Mouse (Mus musculus) hindlimb bud, embryonic 11.5 days (tissue): ENCODE data around the gene Sppl2b.
A peak's percentile ranks its signal among the peaks of the same experiment; 100 is the strongest.

Source experiments
- DNase-seq: peaks from one replicate; pipeline ENCODE4 v3.0.0-alpha.2; 2012; ENCODE audit warnings: low read depth, low spot score; ENCODE audit errors: extremely low spot score

Gene Sppl2b

DNA sequence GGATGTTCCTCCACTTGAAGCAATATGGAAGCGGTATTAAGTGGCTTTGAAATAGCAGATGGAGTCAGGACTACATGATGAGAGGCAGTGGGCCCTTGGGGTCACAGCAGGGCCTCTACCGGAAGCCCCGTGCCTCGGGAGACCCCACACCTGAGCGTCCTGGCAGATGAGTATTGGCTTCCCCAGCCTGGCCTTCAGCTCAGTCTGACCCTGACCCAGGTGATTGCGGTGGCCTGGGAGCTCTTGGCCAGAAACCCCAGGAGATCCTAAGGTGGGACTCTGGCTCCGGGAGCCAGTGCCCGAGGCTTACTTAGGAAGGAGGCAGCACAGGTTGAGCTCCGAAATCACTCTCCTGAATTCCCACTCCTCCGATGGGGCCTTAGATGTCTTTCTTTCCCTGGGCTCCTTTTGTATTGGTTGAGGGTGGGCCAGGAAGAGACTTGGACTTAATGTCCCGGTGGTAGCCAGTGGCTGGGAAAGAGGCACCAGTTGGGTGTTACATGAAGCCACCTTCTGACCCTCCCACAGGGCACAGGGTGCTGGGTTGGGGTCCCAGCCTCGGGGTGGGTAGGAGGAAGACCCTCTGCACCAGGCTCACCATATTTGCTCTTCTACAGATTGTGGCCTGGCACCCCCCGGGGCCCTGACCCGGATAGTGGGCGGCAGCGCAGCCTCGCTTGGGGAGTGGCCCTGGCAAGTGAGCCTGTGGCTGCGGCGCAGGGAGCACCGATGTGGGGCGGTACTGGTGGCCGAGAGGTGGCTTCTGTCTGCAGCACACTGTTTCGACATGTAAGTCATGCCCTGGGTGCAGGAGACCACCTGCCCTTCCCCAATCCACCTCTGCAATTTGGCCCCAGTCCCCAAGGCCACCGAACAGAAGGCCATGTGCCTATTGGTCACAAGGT is 41.8 kb downstream of the Sppl2b start:
- DNase-seq: no peak

GRCm38 (mm10) chr10:80897861-80898510 is 42.9 kb downstream of the Sppl2b start:
- no peak for DNase-seq

DNA sequence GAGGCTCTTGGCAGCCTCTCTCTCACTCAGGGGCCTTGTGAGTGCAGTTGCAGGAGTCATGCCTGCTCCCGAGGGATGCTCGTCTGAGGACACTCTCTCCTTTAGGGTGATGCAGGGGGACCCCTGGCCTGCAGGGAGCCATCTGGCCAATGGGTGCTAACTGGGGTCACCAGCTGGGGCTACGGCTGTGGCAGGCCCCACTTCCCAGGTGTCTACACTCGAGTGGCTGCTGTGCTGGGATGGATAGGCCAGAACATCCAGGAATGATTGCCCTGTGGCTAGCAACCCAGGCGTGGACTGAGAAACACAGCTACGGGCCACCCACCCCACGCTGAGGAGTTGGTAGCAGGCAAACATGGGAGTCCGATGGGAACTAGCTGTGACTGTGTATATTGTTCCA is 44.0 kb downstream of the Sppl2b start:
- DNase-seq: no peak

DNA sequence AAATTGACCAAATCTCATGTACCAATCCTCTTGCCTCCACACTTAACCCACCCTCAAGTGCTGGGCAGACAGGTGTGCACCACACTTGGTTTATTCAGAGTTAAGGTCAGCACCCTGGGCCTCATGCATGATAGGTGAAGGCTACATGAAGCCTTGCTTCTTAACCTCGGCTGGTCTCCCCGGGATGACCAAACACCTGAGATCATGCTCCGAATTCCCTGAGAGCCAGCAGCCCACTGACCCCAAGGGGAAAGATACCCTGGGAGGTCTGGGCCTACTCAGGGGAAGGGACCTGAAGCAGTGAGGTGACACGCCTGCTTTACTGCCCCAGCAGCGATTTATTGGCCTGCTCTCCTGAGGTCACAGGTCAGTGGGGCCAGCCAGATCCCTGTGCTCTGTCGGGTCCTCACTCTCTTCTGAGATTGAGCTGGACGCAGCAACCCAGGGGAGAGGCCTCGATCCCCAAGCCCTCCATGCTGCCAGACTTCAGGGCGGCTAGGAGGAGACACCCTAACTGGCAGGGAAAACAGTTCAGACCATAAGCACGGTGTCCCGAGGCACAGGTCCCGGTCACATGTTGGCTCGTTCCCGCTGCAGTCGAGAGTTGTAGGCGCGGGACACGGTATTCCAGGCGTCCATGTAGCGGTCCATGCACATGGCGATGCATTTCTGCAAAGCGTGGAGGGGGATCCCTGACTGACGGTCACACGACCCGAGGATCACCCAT is 44.7 kb downstream of the Sppl2b start:
- no peak for DNase-seq

GRCm38 (mm10) chr10:80900318-80901247 is 45.5 kb downstream of the Sppl2b start, which contains the start of gene Timm13:
Timm13 (minus strand) TSS chr10:80900969.
- peak; percentile 98 for DNase-seq

- no peak for DNase-seq
Measured at GRCm38 (mm10) chr10:80901409-80902272, 46.6 kb downstream of the Sppl2b start.

- no peak for DNase-seq
Measured at GRCm38 (mm10) chr10:80902273-80902940, 47.3 kb downstream of the Sppl2b start.

GRCm38 (mm10) chr10:80903282-80903681 is 48.2 kb downstream of the Sppl2b start:
- DNase-seq: no peak

GRCm38 (mm10) chr10:80904004-80904693 is 49.1 kb downstream of the Sppl2b start:
- DNase-seq: no peak

DNA sequence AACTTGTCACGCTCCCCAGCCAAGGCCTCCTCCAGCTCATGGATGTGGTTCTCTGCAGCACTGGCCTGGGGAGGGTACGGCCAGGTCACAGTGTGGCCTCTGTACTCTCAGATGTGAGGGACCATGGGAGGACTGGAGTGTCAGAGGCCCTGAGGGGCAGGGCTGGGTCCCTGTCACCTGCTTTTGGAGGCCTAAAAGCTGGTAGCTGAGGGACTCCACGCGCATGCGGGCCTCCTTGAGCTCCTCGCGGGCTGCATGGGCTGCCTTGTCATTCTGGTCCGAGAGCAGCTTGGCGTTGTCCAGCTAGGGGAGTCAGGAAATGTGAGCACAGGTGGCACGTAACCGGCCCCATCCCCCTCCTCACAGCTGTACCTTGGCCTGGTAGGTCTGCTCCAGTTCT is 49.6 kb downstream of the Sppl2b start:
- DNase-seq: no peak

- no peak for DNase-seq
Measured at GRCm38 (mm10) chr10:80909375-80910162, 54.5 kb downstream of the Sppl2b start.

DNA sequence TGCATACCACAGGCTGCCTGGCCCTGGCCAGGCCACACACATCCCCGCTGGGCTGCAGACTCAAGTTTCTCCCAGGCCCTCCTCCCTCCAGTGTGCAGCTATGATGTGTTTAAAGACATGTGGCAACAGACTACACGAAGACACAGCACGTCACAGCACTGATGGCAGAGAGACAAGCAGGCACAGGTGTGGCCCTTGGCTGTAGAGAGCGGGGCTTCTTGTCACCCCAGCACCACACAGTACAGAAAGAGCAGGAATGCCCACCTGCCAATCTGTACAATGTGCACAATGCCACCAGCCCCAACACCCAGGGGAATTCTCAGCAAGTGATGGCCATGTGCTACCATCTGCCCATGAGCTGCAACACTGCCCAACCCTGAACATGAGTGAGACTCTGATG is 56.3 kb downstream of the Sppl2b start:
- DNase-seq: no peak

DNA sequence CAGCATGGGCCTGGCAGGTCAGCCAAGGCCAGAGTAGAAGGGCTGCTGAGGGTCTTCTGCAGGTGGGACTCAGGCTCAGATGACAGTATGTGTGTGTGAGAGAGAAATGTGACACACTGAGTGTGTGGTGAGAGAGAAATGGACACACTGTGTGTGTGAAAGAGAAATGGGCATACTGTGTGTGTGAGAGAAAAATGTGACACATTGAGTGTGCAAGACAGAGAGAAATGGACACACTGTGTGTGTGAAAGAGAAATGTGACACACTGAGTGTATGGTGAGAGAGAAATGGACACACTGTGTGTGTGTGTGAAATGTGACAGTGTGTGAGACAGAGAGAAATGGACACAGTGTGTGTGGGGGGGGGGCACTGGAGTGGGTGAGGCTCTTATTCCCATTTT is 56.8 kb downstream of the Sppl2b start:
- DNase-seq: no peak

- DNase-seq: no peak
Measured at GRCm38 (mm10) chr10:80913364-80914011, 58.4 kb downstream of the Sppl2b start.

- no peak for DNase-seq
Measured at GRCm38 (mm10) chr10:80914253-80914656, 59.2 kb downstream of the Sppl2b start.

DNA sequence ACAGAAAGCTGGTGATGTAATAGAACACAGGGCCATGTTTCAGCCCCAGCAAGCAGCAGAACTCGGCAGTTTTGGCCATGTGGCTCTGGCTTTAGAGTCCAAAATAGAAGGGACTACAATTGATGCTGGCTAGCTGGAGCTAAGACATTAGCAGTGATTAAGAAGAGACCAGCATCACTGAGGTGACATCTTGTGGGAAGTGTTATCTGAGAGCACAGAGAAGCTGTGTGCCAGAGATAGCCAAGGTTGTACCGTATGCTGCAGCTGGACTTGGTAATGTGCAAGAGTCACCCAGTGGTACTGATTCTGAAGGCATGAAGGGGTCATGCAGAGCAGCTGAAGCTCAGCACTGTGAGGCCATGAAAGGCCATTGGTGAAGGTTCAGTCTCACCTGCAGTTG is 60.2 kb downstream of the Sppl2b start:
- DNase-seq: no peak

DNA sequence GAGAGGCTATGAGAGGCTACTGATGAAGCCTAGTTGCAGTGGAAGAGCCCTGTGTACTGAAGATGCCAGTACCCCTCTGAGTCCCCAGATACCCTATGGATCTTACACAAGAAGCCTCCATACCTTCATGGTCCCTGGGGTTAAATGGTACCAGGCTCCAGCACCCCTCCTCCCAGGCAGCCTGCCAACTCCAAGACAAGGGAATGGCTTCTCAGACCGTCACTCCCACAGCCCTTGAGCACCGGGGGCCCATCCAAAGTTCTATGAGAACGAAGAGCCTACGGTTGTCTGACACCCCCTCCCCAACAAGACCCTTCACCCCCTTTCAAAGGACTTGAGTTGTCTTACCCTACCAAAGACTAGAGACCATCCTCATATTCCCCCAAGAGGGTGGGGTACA is 60.7 kb downstream of the Sppl2b start:
- DNase-seq: no peak
